ENCODE assay signal across 12 mouse cellular contexts in the genomic region with DNA sequence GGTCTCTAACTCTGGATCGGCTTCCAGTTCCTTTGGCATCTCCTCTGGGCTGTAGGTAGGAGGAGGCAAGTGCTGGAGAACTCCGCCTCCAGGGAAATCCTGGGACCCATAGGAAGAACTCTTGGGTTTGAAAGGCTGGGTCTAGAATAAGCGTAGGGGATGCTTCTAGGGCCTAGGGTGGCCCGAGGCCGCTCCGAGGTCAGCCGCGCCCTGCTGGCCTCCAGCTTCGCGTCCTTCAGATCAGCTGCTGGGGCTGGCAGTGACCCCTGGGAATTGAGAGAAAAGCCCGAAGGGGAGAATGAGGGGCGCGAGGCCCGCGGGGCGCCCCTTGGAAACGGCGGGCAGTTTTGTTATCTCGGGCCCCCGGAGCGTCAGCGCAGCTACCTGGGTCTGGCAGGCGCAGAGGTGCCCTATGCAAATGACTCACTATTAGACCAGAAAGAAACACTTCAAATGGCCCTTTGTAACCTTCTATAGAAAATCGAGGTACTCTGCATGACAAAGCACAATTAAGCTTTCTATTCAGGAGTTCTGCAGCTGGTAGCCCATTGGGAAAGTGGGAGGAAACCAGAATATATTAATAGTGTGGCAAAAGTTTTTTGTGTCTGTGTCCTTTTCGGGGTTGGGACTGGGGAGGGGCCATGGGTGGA. TPM values are rescaled to one million over a fixed set of nuclear protein-coding genes. Genes with fewer than 3 reads are reported as not detected.
A peak's percentile ranks its signal among the peaks of the same experiment; 100 is the strongest.
DNase-seq lines count a peak whose midpoint lies in the region; ATAC-seq lines count a peak whose summit lies in the region.
"Had no signal": no experiment of that assay in that cellular context is flagged by ENCODE, and none has a peak within 500 bp of the region (broad histone marks: within the 10 kb centered on the region; RNA-seq: fewer than 3 reads in every experiment).

No protein-coding gene starts in this region.

- no peaks in the 10 kb centered on the region for H3K9me3 ChIP-seq in midbrain, embryonic 11.5 days (ENCODE audit: control insufficient read depth, low read length)
- no peaks in the 10 kb centered on the region for H3K9me3 ChIP-seq in midbrain, embryonic 16.5 days (replicated peaks; ENCODE audit: control insufficient read depth, low read length, poor library complexity, severe bottlenecking)
- no peaks in the 10 kb centered on the region for H3K9me3 ChIP-seq in forebrain, embryonic 10.5 days
- no peaks in the 10 kb centered on the region for H3K9me3 ChIP-seq in hindbrain, embryonic 16.5 days (ENCODE audit: control insufficient read depth, low read length)
- no peaks in the 10 kb centered on the region for H3K9me3 ChIP-seq in stomach, embryonic 16.5 days (replicated peaks; ENCODE audit: control insufficient read depth, low read length)
- H3K9me3 ChIP-seq: stomach, embryonic 15.5 days had no signal

- no peak overlapping the region for H3K9ac ChIP-seq in midbrain, embryonic 11.5 days (ENCODE audit: low read length)
- no peak overlapping the region for H3K9ac ChIP-seq in midbrain, embryonic 16.5 days (ENCODE audit: low read depth, low read length)
- no peak overlapping the region for H3K9ac ChIP-seq in hindbrain, embryonic 16.5 days (ENCODE audit: low read depth, low read length)
- H3K9ac ChIP-seq in stomach, embryonic 16.5 days (ENCODE audit: low read length): no peak overlapping the region
- H3K9ac ChIP-seq: liver, postnatal 0 days; stomach, embryonic 15.5 days had no signal

- H3K27ac ChIP-seq in midbrain, embryonic 11.5 days (ENCODE audit: low read depth, low read length): no peak overlapping the region
- no peak overlapping the region for H3K27ac ChIP-seq in midbrain, embryonic 16.5 days (ENCODE audit: low read length)
- H3K27ac ChIP-seq in forebrain, embryonic 10.5 days: peak overlapping the region; percentile 75
- H3K27ac ChIP-seq in hindbrain, embryonic 16.5 days (ENCODE audit: low read depth, low read length): no peak overlapping the region
- no peak overlapping the region for H3K27ac ChIP-seq in stomach, embryonic 16.5 days (ENCODE audit: low read length)
- H3K27ac ChIP-seq: stomach, embryonic 15.5 days had no signal

- peaks cover 88% of the 10 kb centered on the region for H3K27me3 ChIP-seq in midbrain, embryonic 11.5 days (ENCODE audit: control insufficient read depth, insufficient read depth, low read length)
- peaks cover 75% of the 10 kb centered on the region for H3K27me3 ChIP-seq in midbrain, embryonic 16.5 days (ENCODE audit: control insufficient read depth, insufficient read depth, low read depth, low read length)
- H3K27me3 ChIP-seq in forebrain, embryonic 10.5 days (ENCODE audit: poor library complexity, severe bottlenecking): peaks cover 100% of the 10 kb centered on the region
- peaks cover 43% of the 10 kb centered on the region for H3K27me3 ChIP-seq in hindbrain, embryonic 16.5 days (replicated peaks; ENCODE audit: control insufficient read depth, insufficient read depth, low read length)
- peaks cover 71% of the 10 kb centered on the region for H3K27me3 ChIP-seq in stomach, embryonic 16.5 days (ENCODE audit: control insufficient read depth, insufficient read depth, low read length)

- no peaks in the 10 kb centered on the region for H3K36me3 ChIP-seq in midbrain, embryonic 11.5 days (ENCODE audit: control insufficient read depth, insufficient read depth, low read length)
- H3K36me3 ChIP-seq in midbrain, embryonic 16.5 days (ENCODE audit: control insufficient read depth, insufficient read depth, low read length): no peaks in the 10 kb centered on the region
- no peaks in the 10 kb centered on the region for H3K36me3 ChIP-seq in forebrain, embryonic 10.5 days (replicated peaks)
- no peaks in the 10 kb centered on the region for H3K36me3 ChIP-seq in hindbrain, embryonic 16.5 days (ENCODE audit: control insufficient read depth, insufficient read depth, low read length)
- H3K36me3 ChIP-seq in stomach, embryonic 16.5 days (ENCODE audit: control insufficient read depth, insufficient read depth, low read length): no peaks in the 10 kb centered on the region
- H3K36me3 ChIP-seq: stomach, embryonic 15.5 days had no signal

- H3K4me1 ChIP-seq in midbrain, embryonic 11.5 days (ENCODE audit: control insufficient read depth, insufficient read depth, low read length): peaks cover 14% of the 10 kb centered on the region
- peaks cover 8% of the 10 kb centered on the region for H3K4me1 ChIP-seq in midbrain, embryonic 16.5 days (ENCODE audit: control insufficient read depth, insufficient read depth, low read length)
- peaks cover 58% of the 10 kb centered on the region for H3K4me1 ChIP-seq in forebrain, embryonic 10.5 days
- peaks cover 4% of the 10 kb centered on the region for H3K4me1 ChIP-seq in hindbrain, embryonic 16.5 days (ENCODE audit: control insufficient read depth, insufficient read depth, low read depth, low read length)
- H3K4me1 ChIP-seq in stomach, embryonic 16.5 days (ENCODE audit: control insufficient read depth, insufficient read depth, low read length): peaks cover 5% of the 10 kb centered on the region; the same call in 1 of the 2 replicates
- H3K4me1 ChIP-seq: stomach, embryonic 15.5 days had no signal

- DNase-seq in midbrain, embryonic 11.5 days (ENCODE audit: low spot score, missing footprints): peak; percentile 92
- DNase-seq in forebrain, embryonic 10.5 days (ENCODE audit: extremely low spot score, low spot score): peak; percentile 39
- no peak for DNase-seq in lung, postnatal 4 days
- DNase-seq in right cerebral cortex, postnatal 4 days: no peak
- DNase-seq in right cerebral cortex, adult 18-20 months: no peak
- DNase-seq: kidney, postnatal 36 days; liver, postnatal 0 days had no signal

- peak; percentile 66; the same call in 1 of the 2 replicates for ATAC-seq in midbrain, embryonic 11.5 days (ENCODE audit: low FRiP score)
- ATAC-seq in midbrain, embryonic 16.5 days: no peak
- ATAC-seq in hindbrain, embryonic 16.5 days: no peak
- no peak; the same call in 1 of the 2 replicates for ATAC-seq in stomach, embryonic 16.5 days (ENCODE audit: insufficient read depth, low FRiP score)
- ATAC-seq: liver, postnatal 0 days had no signal

- H3K4me3 ChIP-seq in midbrain, embryonic 11.5 days (ENCODE audit: low read depth, low read length): 0 out of 2 replicates have a peak overlapping the region, but pooled peaks have one; percentile 3
- H3K4me3 ChIP-seq in midbrain, embryonic 16.5 days (ENCODE audit: low read depth, low read length): no peak overlapping the region
- peak overlapping the region; percentile 40 for H3K4me3 ChIP-seq in forebrain, embryonic 10.5 days
- H3K4me3 ChIP-seq in hindbrain, embryonic 16.5 days (ENCODE audit: low read length): no peak overlapping the region
- H3K4me3 ChIP-seq in stomach, embryonic 16.5 days (replicated peaks; ENCODE audit: low read length): peak overlapping the region; percentile 11; the same call in 1 of the 2 replicates

- WGBS in midbrain, embryonic 11.5 days: under 1% methylated on average over 25 of the region's 25 CpGs
- WGBS in midbrain, embryonic 16.5 days: under 1% methylated on average over 25 of the region's 25 CpGs
- under 1% methylated on average over 25 of the region's 25 CpGs for WGBS in forebrain, embryonic 10.5 days
- WGBS in hindbrain, embryonic 16.5 days: 1% methylated on average over 25 of the region's 25 CpGs
- WGBS in stomach, embryonic 16.5 days: 3% methylated on average over 25 of the region's 25 CpGs

- peak overlapping the region; percentile 20 for H3K4me2 ChIP-seq in midbrain, embryonic 11.5 days
- no peak overlapping the region; the same call in 1 of the 2 replicates for H3K4me2 ChIP-seq in midbrain, embryonic 16.5 days (ENCODE audit: low read length)
- peak overlapping the region; percentile 35; the same call in 1 of the 2 replicates for H3K4me2 ChIP-seq in hindbrain, embryonic 16.5 days (ENCODE audit: low read length)
- H3K4me2 ChIP-seq in stomach, embryonic 16.5 days (ENCODE audit: low read depth, low read length): no peak overlapping the region
- H3K4me2 ChIP-seq: stomach, embryonic 15.5 days had no signal

RNA-seq across cellular contexts. Expression of a gene that starts 9.6 kb away (rescaled TPM):
- 1.1 and 1.8 TPM in 2 replicates for polyA plus RNA-seq in midbrain, embryonic 11.5 days (2014; fragmentation: Nextera tagmentation; extraction: Ambion mirVana)
- polyA plus RNA-seq in midbrain, embryonic 16.5 days (2015; fragmentation: Nextera tagmentation; extraction: Ambion mirVana): 0.16 and 0.18 TPM in 2 replicates
- polyA plus RNA-seq in forebrain, embryonic 10.5 days (2016; fragmentation: Nextera tagmentation; extraction: Ambion mirVana): 8.8 and 10.5 TPM in 2 replicates
- polyA plus RNA-seq in hindbrain, embryonic 16.5 days (2015; fragmentation: Nextera tagmentation; extraction: Ambion mirVana): 0.15 and 0.18 TPM in 2 replicates
- not detected in 2 replicates for polyA plus RNA-seq in stomach, embryonic 16.5 days (2015; fragmentation: Nextera tagmentation; extraction: Ambion mirVana)
- polyA plus RNA-seq: embryonic facial prominence, embryonic 14.5 days; liver, postnatal 0 days; stomach, embryonic 15.5 days had no signal

RNA-seq across cellular contexts. Expression of a gene that starts 40.4 kb away (rescaled TPM):
- 36.3 and 37.2 TPM in 2 replicates for polyA plus RNA-seq in midbrain, embryonic 11.5 days (2014; fragmentation: Nextera tagmentation; extraction: Ambion mirVana)
- polyA plus RNA-seq in midbrain, embryonic 16.5 days (2015; fragmentation: Nextera tagmentation; extraction: Ambion mirVana): 26.2 and 28.1 TPM in 2 replicates
- polyA plus RNA-seq in forebrain, embryonic 10.5 days (2016; fragmentation: Nextera tagmentation; extraction: Ambion mirVana): 34.4 and 37.8 TPM in 2 replicates
- 24.0 and 26.5 TPM in 2 replicates for polyA plus RNA-seq in hindbrain, embryonic 16.5 days (2015; fragmentation: Nextera tagmentation; extraction: Ambion mirVana)
- 16.5 and 20.4 TPM in 2 replicates for polyA plus RNA-seq in stomach, embryonic 16.5 days (2015; fragmentation: Nextera tagmentation; extraction: Ambion mirVana)

Comparison
In these comparisons a context has a peak if more than half of its experiments do, and no peak if none do; other contexts are left out.
1. H3K4me2 ChIP-seq: peak in midbrain, embryonic 11.5 days (single experiment) and hindbrain, embryonic 16.5 days (single experiment); none in midbrain, embryonic 16.5 days (single experiment) and stomach, embryonic 16.5 days (single experiment).
2. H3K4me3 ChIP-seq: peak in midbrain, embryonic 11.5 days (single experiment), forebrain, embryonic 10.5 days (single experiment) and stomach, embryonic 16.5 days (single experiment); none in midbrain, embryonic 16.5 days (single experiment) and hindbrain, embryonic 16.5 days (single experiment).
3. DNase-seq: peak in midbrain, embryonic 11.5 days (single experiment) and forebrain, embryonic 10.5 days (single experiment); none in lung, postnatal 4 days (0 of 2), right cerebral cortex, postnatal 4 days (single experiment) and right cerebral cortex, adult 18-20 months (single experiment).